Mouse (Mus musculus) adrenal gland, adult (tissue): Measurements from ENCODE around the gene Lce6a.

Experiments used
- DNase-seq, 2 experiments: peaks; one replicate each; pipeline ENCODE4 v3.0.0; 2022 to 2023; ENCODE audit warnings: low spot score in 1 of 2; ENCODE audit not compliant: inconsistent age in 2 of 2

The Lce6a gene

DNA sequence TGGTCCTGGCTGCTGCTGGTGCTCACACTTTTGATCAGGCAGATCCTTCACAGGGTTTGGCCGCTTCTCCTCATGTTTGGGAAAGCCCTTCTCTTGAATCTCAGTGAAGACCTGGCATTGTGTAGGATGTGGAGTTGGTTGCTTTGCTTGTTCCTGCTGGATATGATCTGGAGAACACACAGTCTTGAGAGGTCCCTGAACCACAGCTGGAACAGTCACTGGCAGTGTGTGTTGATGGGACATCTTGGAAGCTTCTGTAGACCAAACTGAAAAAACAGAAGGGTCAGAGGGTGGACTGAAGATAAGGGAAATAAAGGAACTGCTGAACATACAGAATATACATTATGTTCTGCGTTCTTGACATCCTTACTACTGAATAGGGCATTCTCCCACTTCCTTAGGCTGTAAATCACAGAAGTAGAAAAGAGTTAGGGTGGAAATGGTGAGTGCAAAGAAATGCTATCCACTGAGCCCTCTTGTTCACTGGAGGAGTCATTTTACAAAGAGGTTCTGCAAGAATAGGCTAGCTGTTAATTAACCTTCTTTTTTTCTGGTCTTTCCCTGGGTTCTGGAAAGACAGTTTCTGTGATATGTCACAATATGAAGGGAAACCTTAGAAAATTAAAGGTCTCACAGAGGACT lies 48.8 kb downstream of the Lce6a start:
- DNase-seq, result no peak
